Mouse (Mus musculus): ENCODE data around the gene Gm28044.
A peak's percentile ranks its signal among the peaks of the same experiment; 100 is the strongest.
"Not testable (repeated sequence)": the region's sequence is repeated elsewhere in the genome, so short reads cannot be mapped to it uniquely, and the experiment has no call there.

Gene Gm28044

DNA sequence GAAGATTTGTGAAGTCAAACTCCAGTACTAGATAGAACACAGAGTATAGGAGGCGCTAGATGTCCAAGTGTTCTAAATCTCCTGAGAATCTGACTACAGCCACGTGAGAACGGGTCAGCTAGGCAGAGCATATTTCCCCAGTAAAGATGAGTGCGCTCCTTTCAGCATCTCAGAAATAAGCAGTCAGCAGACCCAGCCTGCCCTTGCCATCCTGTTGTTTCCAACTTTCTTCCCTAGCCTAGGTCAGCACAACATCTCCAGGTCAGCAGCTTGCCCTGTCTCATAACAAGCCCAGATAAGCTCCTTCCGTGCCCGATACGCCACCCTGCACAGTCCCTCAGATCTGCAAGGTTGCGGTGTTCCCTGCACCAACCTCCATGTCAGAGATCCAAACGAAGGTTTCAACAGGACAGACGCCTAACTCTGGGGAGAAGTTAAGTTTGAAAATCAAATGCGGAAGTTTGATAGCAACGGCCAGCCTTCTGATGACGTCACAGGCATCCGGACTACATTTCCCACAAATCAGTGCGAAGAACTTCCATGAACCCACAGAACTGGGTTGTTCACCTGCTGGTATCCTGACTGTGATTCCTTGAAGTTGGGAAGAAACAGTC lies at the start of gene Gm28044, which contains the start of gene Zfp953:
Gm28044 (minus strand) TSS at position 406 of the 614 bp plus-strand sequence.
Zfp953 (minus strand) TSS at position 475 of the 614 bp plus-strand sequence.
- DNase-seq (ENCODE audit: low spot score in 2 of 2): peak; percentile 80 to 89

DNA sequence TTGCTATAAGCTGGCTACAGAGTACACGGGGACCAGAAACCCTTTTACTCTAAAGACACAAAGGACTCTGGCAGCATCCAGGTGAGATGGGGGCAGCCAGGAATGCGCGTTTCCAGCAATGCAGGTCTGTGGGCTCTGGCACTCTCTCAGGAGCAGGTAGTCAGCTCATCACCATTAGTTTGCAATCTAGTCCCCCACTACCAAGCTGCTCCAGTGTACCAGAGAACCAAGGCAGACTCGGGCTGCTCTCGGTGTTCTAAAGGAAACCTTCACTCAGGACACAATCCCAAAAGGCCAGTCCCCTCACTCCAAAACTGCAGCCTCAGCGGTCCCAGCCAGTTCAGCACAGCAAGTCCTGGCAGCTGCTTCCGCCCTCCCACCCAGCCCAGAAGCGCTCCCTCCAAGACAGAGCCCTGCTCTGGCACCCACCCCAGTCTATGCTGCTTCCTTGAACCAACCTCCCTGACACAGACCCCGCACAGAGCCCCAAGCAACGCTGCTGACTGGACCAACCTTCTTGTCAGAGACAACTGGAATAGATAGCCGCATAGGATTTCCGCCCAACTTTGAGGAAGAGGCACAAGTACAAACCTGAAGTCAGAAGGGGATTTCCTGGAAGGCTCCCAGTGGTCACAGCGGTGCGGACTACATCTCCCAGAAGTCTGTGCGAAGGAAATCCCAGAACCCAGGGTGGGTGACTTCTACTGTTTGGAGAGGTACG lies 39.0 kb upstream of the Gm28044 start, which contains the start of gene Zfp429:
Zfp429 (minus strand) TSS at position 637 of the 721 bp plus-strand sequence.
- peak; percentile 43 to 70 for DNase-seq (ENCODE audit: low spot score in 2 of 2)

DNA sequence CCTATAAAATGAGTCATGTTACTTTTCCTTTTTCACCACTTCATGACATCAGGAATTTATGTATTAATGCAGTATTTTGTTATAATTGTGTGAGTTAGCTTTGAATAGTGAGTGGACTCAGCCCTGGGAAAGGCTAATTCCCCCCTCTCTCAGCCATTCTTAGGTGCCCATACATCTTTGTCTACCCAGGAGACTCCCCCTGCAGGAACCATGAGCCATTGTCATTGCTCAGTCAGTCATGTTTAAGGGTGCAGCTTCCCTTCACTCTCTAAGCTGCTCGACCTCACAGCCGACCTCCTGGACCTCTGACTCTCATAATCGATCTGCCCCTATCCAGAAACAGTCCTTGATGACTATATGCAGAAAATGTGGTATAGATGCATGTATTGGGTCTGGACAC lies 15.9 kb upstream of the Gm28044 start:
- DNase-seq (ENCODE audit: low spot score in 2 of 2): not testable (repeated sequence)

DNA sequence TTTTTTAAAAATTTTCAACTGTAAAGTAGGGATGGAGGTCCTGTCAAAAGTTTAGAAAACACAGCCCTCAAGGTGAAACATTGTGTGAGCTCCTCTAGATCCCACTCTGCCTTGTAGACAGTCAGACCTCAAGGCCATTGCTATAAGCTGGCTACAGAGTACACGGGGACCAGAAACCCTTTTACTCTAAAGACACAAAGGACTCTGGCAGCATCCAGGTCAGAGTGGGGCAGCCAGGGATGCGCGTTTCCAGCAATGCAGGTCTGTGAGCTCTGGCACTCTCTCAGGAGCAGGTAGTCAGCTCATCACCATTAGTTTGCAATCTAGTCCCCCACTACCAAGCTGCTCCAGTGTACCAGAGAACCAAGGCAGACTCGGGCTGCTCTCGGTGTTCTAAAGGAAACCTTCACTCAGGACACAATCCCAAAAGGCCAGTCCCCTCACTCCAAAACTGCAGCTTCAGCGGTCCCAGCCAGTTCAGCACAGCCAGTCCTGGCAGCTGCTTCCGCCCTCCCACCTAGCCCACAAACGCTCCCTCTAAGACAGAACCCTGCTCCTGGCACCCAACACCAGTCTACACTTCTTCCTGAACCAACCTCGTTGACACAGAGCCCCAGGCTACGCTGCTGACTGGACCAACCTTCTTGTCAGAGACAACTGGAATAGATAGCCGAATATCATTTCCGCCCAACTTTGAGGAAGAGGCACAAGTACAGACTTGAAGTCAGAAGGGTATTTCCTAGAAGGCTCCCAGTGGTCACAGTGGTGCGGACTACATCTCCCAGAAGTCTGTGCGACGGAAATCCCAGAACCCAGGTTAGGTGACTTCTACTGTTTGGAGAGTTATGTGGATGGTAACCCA lies 14.9 kb upstream of the Gm28044 start, which contains the start of the genes Gm28041 and Zfp456:
Gm28041 (minus strand) TSS at position 684 of the 862 bp plus-strand sequence.
Zfp456 (minus strand) TSS at position 761 of the 862 bp plus-strand sequence.
- DNase-seq (ENCODE audit: low spot score in 2 of 2): peak; percentile 43 to 78

DNA sequence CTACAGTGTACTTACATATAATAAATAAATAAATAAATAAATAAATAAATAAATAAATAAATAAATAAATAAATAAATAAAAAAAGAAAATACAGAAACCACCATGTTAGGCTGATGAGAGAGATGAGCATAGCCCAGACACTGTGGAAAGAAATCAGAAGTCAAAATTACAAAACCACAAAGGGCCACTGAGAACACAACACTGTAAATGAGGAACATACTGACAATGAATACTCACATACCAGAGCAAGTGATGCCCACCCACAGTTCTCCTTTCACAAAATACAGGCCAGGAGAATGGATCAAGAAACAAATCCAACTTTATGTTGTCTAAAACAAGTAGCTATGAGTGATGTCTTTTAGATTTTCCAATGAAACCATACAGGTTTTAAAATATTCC lies 8.5 kb downstream of the Gm28044 start:
- DNase-seq (ENCODE audit: low spot score in 2 of 2): no peak

DNA sequence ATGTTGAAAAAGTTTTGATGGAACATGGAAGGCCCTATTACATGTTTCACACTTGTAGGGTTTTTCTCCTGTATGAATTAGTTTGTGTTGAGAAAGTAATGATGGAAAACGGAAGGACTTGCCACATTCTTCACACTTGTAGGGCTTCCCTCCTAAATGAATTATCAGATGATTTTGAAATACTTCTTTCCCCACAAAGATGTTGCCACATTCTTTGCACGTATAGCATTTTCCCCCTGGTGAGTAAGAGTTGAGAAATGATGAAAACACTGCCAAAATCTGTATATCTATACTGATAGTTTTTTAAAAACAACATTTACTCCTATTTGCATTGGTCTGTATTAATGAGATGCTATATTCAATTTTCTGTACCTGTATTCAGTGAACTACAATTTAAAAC lies 16.9 kb downstream of the Gm28044 start:
- no peak for DNase-seq (ENCODE audit: low spot score in 2 of 2)

DNA sequence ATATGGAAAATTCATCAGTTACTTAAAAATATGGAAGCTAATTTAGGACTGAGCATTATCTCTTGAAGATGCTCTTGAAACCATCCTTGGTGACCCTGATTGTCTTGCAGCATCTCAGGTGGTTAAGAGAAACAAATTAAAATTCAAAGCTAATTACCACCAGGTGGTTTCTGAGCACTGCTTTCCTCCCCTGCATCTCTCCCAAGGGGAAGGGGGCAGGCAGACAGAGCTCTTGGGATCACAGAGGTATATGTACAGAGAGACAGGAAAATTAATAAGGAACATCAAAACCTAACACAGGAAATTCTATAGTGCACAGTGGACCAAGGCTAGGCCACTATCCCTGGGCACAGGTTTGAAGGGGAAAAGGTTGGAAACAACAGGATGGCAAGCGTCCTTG lies 27.5 kb downstream of the Gm28044 start:
- DNase-seq (ENCODE audit: low spot score in 2 of 2): no peak

DNA sequence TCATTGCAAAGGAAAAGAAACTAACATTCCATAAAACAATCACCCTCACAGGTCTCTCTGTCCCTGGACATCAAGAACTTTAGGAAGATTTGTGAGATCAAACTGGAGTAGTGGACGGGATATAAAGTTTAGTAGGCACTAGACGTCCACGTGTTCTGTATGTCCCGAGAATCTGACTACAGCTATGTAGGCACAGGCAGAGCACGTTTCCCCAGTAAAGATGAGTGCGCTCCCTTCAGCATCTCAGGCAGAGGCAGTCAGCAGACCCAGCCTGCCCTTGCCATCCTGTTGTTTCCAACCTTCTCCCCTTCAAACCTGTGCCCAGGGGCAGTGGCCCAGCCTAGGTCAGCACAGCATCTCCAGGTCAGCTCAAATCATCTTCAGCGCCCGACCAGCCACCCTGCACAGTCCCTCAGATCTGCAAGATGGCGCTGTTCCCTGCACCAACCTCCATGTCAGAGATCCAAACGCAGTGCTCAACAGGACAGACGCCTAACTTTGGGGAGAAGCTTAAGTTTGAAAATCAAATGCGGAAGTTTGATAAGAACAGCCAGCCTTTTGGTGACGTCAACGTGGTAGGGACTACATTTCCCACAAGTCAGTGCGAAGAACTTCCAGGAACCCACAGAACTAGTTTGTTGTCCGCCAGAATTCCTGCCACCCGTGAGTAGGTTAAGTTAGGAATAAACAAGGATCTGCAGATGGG lies 28.2 kb downstream of the Gm28044 start, which contains the start of gene Zfp595:
Zfp595 (minus strand) TSS at position 552 of the 706 bp plus-strand sequence.
- DNase-seq (ENCODE audit: low spot score in 2 of 2): peak; percentile 54 to 82

DNA sequence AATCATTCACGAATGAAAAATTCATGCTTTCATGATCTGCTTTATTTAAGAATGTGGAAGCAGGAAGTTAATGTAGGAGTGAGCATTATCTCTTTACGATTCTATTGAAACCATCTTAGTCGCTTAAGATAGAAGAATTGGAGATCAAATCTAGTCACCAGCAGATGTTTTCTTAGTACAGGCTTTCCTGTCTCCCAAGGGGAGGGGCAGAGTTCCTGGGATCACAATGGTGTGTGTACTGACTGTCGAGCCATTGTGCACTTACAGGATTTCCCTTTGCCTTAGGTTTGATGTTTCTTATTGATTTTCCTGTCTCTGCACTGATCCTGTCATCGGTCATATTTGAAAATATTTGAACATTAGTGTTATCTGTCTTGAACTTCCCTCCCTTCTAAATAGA lies 53.6 kb downstream of the Gm28044 start:
- no peak for DNase-seq (ENCODE audit: low spot score in 2 of 2)

DNA sequence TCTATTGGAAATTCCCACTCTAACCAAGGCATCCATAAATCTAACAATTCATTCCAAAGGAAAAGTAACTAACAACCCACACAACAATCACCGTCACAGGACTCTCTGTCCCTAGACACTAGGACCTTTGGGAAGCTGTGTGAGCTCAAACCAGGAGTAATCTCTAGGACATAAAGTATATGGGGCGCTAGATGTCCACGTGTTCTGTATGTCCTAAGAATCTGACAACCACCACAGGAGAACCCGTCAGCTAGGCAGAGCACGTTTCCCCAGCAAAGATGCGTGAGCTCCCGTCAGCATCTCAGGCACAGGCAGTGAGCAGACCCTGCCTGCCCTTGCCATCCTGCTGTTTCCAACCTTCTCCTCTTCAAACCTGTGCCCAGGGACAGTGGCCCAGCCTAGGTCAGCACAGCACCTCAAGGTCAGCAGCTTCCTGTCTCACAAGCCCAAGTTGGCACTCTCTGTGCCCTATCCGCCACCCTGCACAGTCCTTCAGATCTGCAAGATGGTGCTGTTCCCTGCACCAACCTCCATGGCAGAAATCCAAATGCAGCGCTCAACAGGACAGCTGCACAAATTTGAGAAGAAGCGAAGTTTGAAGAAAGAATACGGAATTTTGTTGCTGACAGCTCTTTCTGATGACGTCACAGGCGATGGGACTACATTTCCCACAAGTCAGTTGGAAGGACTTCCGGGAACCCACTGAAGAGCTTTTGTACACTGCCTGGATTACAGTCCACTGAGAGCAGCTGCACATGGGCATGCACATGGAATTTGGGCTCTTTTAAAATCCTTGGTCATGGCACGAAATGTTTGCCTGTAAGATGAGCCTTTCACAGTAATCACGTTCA lies 54.3 kb downstream of the Gm28044 start, which contains the start of gene Zfp457:
Zfp457 (minus strand) TSS at position 664 of the 851 bp plus-strand sequence.
- DNase-seq (ENCODE audit: low spot score in 2 of 2): peak; percentile 70 to 88

DNA sequence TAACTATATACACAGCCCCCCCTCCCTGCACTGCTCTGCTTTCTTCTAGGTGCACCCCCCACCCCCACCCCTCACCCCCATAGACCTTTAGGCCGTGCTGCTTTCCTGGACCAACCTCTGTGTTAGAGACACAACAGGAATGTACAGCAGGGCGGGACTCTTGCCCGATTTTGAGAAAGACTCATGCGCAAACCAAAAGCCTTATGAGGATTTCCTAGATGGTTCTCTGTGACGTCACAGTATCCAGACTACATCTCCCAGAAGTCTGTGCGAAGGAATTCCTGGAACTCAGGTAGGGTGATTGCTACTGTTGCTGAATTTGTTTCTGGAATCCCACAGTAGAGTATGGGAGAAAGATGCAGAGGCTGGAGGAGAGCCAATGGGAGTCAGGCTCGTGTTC lies 82.0 kb downstream of the Gm28044 start, which contains the start of gene Zfp458:
Zfp458 (minus strand) TSS at position 153 of the 400 bp plus-strand sequence.
- DNase-seq (ENCODE audit: low spot score in 2 of 2): no peak

DNA sequence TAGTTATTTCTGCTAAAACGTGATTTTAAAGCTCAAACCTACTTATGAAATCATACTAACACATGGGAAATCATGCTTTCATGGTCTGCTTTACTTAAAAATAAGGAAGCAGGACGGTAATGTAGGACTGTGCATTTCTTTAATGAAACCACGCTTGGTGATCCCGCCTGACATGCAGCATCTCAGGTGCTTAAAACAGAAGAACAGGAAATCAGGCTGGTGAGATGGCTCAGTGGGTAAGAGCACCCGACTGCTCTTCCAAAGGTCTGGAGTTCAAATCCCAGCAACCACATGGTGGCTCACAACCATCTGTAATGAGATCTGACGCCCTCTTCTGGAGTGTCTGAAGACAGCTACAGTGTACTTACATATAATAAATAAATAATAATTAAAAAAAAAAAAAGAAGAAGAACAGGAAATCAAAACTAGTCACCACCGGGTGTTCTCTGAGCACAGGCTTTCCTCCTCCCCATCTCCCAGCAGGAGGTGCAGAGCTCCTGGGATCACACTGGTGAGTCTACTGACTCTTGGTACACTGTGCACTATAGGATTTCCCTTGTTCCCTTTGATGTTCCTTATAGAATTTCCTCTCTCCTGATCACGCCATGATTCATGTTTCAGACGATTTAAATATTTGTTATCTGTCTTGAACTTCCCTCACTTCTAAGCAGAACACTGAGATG lies 90.8 kb downstream of the Gm28044 start:
- not testable (repeated sequence) for DNase-seq (ENCODE audit: low spot score in 2 of 2)

DNA sequence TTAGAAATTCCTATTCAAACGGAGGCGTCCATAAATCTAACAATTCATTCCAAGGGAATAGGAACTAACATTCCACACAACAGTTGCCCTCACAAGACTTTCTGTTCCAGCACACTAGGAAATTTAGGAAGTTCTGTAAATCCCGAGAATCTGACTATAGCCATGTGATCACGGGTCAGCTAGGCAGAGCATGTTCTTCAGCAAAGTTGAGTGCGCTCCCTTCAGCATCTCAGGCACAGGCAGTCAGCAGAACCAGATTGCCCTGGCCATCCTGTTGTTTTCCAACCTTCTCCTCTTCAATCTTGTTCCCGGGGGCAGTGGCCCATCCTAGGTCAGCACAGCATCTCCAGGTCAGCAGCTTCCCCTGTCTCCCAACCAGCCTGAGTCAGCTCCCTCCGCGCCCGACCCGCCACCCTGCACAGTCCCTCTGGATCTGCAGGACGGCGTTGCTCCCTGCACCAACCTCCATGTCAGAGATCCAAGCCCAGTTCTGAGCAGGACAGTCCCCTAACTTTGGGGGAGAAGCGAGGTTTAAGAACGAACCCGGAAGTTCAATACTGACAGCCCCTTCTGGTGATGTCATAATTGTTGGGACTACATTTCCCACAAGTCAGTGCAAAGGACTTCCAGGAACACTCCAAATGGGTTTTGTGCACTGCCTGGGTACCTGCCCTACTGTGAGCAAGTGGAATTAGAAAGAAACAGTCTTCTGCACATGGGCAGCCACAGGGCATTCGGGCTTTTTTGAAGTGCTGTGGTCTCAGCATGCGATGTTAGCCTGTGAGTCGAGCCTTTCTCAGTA lies 91.6 kb downstream of the Gm28044 start:
- peak; percentile 49 to 63 for DNase-seq (ENCODE audit: low spot score in 2 of 2)

Data from spleen, postnatal 10 days (tissue).